Comparison of ENCODE assay signal across 9 mouse cellular contexts in the genomic region with DNA sequence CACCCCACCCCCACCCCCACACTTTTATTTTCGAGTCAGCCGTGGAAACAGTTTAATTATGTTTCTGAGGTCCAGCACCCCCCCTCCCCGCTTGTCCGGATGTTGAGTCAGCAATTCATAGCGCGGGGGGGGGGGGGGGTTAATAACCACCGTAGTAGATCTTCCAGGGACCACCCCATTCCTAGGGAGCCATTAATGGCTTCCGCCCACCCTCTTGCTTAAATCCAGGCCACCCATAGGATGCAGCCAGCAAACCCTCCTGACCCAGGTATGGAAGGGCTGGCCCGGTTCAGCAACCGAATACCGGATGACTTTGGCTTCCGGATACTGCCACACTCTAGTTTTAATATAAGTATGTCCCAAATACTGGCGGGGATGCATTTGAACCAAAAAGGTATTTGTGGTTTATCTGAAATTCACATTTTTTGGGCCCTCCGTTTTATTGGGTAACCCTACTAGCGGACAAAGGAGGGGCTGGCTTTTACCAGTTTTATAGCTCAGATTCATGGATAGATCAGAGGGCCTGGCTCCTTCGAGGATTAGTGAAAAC.
DNase-seq lines count a peak whose midpoint lies in the region; ATAC-seq lines count a peak whose summit lies in the region.
"Had no signal": no experiment of that assay in that cellular context is flagged by ENCODE, and none has a peak within 500 bp of the region (broad histone marks: within the 10 kb centered on the region; RNA-seq: fewer than 3 reads in every experiment).

No protein-coding gene starts in this region.

- no peak for DNase-seq in heart, embryonic 10.5 days (ENCODE audit: low spot score)
- no peak for DNase-seq in heart, adult 8-10 months (ENCODE audit: low spot score)
- peak; percentile 39 for DNase-seq in CD4-positive, CD25-positive, alpha-beta regulatory T cell, adult 2 months (ENCODE audit: low read depth, low spot score)
- no peak for DNase-seq in ovary, adult 18-20 months (ENCODE audit: low spot score)
- no peak for DNase-seq in layer of hippocampus, postnatal 25 days (ENCODE audit: extremely low spot score in 1 of 2, low spot score in 1 of 2)

- no peaks in the 10 kb centered on the region for H3K36me3 ChIP-seq in heart, embryonic 10.5 days
- no peaks in the 10 kb centered on the region for H3K36me3 ChIP-seq in liver, embryonic 15.5 days (replicated peaks)

- peaks cover 17% of the 10 kb centered on the region for H3K4me1 ChIP-seq in heart, embryonic 10.5 days
- H3K4me1 ChIP-seq in liver, embryonic 15.5 days (replicated peaks) = peaks cover 9% of the 10 kb centered on the region

- WGBS in heart, embryonic 10.5 days = 30% methylated on average over 16 of the region's 16 CpGs
- 22% methylated on average over 16 of the region's 16 CpGs for WGBS in liver, embryonic 15.5 days (ENCODE audit: insufficient replicate concordance)

- no peak overlapping the region for H3K9ac ChIP-seq in liver, embryonic 15.5 days

- ATAC-seq in hematopoietic stem cell, adult 5-6 weeks (replicated peaks in 1 of 2; ENCODE audit: insufficient read depth in 1 of 2, low FRiP score in 2 of 2, low TSS enrichment in 1 of 2, low read depth in 1 of 2, poor library complexity in 2 of 2, severe bottlenecking in 2 of 2) = 0 out of 4 replicates have a peak, but pooled peaks have one; percentile 14 to 16
- no peak for ATAC-seq in liver, embryonic 15.5 days (ENCODE audit: insufficient read depth)
- no peak for ATAC-seq in cerebellum, adult (ENCODE audit: insufficient number of reproducible peaks, low FRiP score, low TSS enrichment)

- peak overlapping the region; percentile 65 for H3K4me2 ChIP-seq in liver, embryonic 15.5 days

- no peaks in the 10 kb centered on the region; the same call in 1 of the 2 replicates for H3K27me3 ChIP-seq in heart, embryonic 10.5 days (ENCODE audit: insufficient read depth, poor library complexity, severe bottlenecking)
- H3K27me3 ChIP-seq in liver, embryonic 15.5 days = no peaks in the 10 kb centered on the region

- no peaks in the 10 kb centered on the region for H3K9me3 ChIP-seq in heart, embryonic 10.5 days
- H3K9me3 ChIP-seq in liver, embryonic 15.5 days (replicated peaks) = no peaks in the 10 kb centered on the region

- peak overlapping the region; percentile 56 for H3K4me3 ChIP-seq in heart, embryonic 10.5 days
- peak overlapping the region; percentile 43 for H3K4me3 ChIP-seq in liver, embryonic 15.5 days (replicated peaks)
- H3K4me3 ChIP-seq: myocyte had no signal

- H3K27ac ChIP-seq in heart, embryonic 10.5 days = peak overlapping the region; percentile 75
- H3K27ac ChIP-seq in liver, embryonic 15.5 days (replicated peaks) = no peak overlapping the region

Comparison
In these comparisons a context has a peak if more than half of its experiments do, and no peak if none do; other contexts are left out.
1. ATAC-seq: peak in hematopoietic stem cell, adult 5-6 weeks (2 of 2); none in liver, embryonic 15.5 days (single experiment) and cerebellum, adult (single experiment).